Mouse (Mus musculus) forebrain, embryonic 12.5 days (tissue): ENCODE results near the gene Nxpe4. TPM values are rescaled to one million over a fixed set of nuclear protein-coding genes. Genes with fewer than 3 reads are reported as not detected.

Experiments
- ATAC-seq: fragments of 200-750 bp; cut with Nextera tagmentation; 2 replicates; pipeline ENCODE4 v1.8.0; 2017; ENCODE audit warnings: moderate TSS enrichment; ENCODE audit not compliant: low FRiP score
- H3K27ac ChIP-seq: fragments of 300-500 bp; sonication (generic); 2 replicates; pipeline ENCODE4 v1.5.1; 2016; ENCODE audit warnings: mild to moderate bottlenecking
- H3K27me3 ChIP-seq: fragments of 300-500 bp; sonication (generic); 2 replicates; pipeline ENCODE4 v1.6.1; 2016; ENCODE audit warnings: mild to moderate bottlenecking
- H3K36me3 ChIP-seq: fragments of 300-500 bp; sonication (generic); replicated peaks from 2 replicates; pipeline ENCODE4 v1.6.1; 2016; ENCODE audit warnings: mild to moderate bottlenecking
- H3K4me1 ChIP-seq: fragments of 300-500 bp; sonication (generic); 2 replicates; pipeline ENCODE4 v1.6.1; 2016
- H3K4me2 ChIP-seq: fragments of 300-500 bp; sonication (generic); 2 replicates; pipeline ENCODE4 v1.6.1; 2016; ENCODE audit warnings: mild to moderate bottlenecking, moderate library complexity
- H3K4me3 ChIP-seq: fragments of 300-500 bp; sonication (generic); replicated peaks from 2 replicates; pipeline ENCODE4 v1.5.1; 2016; ENCODE audit warnings: mild to moderate bottlenecking
- H3K9ac ChIP-seq: fragments of 300-500 bp; sonication (generic); 2 replicates; pipeline ENCODE4 v1.6.1; 2016; ENCODE audit warnings: mild to moderate bottlenecking
- H3K9me3 ChIP-seq: fragments of 300-500 bp; sonication (generic); 2 replicates; pipeline ENCODE4 v1.6.1; 2016
- WGBS: fragments of 180-500 bp; shearing (Covaris S2); methylation state at CpG from one replicate; pipeline ENCODE4 v1.1.7; 2016; 5-methylcytosine and 5-hydroxymethylcytosine counted together
- polyA plus RNA-seq: library from polyadenylated mRNA; unstranded; fragments of >200 nt; fragmentation: Nextera tagmentation; extraction: Ambion mirVana; gene quantifications from 2 replicates; pipeline ENCODE4 v1.2.1, GENCODE M21; 2016

The Nxpe4 gene
- polyA plus RNA-seq, 1 experiment from 2014 or later, result 7.5 TPM

DNA sequence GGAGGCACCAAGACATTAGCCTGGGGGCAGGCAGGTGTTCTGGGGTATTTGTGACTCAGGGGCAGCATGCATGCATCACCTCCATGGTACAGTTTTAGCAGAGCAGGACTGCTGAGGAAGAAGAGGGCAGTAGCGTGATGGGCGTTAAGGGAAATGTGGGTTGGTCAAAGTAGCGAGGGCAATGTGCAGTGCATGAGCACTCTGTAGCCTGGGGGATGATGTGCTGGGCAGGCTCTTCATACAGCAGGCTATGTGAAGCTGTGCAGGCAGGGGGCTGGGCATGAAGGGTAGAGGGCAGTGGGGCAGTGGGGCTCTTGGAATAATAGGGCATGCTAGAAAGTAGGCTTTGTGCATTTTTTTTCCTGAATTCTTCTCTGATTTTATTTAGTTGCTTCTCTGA is 82.4 kb downstream of the Nxpe4 start:
- no peak for ATAC-seq
- no peak overlapping the region for H3K4me3 ChIP-seq
- H3K27me3 ChIP-seq, result peaks cover 4% of the 10 kb centered on the region; the same call in 1 of the 2 replicates
- H3K4me2 ChIP-seq, result no peak overlapping the region
- no peak overlapping the region for H3K27ac ChIP-seq
- H3K9me3 ChIP-seq, result no peaks in the 10 kb centered on the region
- H3K9ac ChIP-seq, result no peak overlapping the region
- peaks cover 27% of the 10 kb centered on the region for H3K4me1 ChIP-seq
- 81% methylated on average over 3 of the region's 3 CpGs for WGBS
- H3K36me3 ChIP-seq, result no peaks in the 10 kb centered on the region

DNA sequence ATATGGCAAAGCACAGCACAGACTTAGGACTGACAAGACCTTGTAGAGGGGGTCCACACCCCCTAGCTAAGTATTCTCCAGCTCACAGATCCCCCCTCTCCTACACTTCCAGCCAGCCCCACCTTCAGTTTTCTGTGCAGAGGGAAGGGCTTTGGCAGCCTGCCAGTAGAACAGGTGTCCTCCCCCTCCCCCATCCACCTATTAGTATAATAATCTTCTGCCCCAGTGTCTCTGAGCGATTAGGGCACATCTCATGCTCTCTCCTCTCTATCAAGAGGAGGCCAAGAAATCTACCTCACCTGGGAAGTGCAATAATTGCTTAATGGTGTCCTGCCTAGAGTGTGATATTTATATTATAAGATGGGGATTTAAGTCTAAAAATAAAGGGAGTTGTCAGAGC is 83.7 kb downstream of the Nxpe4 start:
- H3K27ac ChIP-seq, result no peak overlapping the region
- WGBS, result 59% methylated on average over 1 of the region's 1 CpGs
- peaks cover 27% of the 10 kb centered on the region for H3K4me1 ChIP-seq
- H3K27me3 ChIP-seq, result peaks cover 4% of the 10 kb centered on the region; the same call in 1 of the 2 replicates
- H3K36me3 ChIP-seq, result no peaks in the 10 kb centered on the region
- no peak for ATAC-seq
- no peak overlapping the region for H3K4me3 ChIP-seq
- H3K9ac ChIP-seq, result no peak overlapping the region
- no peak overlapping the region for H3K4me2 ChIP-seq
- no peaks in the 10 kb centered on the region for H3K9me3 ChIP-seq

DNA sequence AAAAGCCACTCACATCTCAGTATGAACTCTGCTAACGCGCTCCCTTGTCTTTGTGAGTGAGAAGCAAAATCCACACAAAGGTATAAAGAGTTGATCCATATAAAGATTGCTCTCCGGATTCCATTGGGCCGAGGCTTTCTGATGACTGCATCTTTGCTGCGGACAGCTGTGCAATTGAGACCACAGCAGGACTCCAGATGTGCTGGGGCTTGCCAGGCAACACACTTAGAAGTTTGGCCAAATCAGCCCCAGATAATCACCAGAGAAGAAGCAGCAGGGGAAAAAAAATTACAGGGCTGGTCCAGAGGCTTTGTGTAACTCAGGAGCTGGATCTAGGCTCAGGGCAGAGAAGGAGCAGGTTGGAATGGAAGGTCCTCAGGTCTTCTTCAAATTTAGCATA is 85.5 kb downstream of the Nxpe4 start:
- Histone ChIP-seq H3K27me3 (peaks cover 9% of the 10 kb centered on the region; the same call in 1 of the 2 replicates), H3K36me3 (no peaks in the 10 kb centered on the region), H3K9me3 (no peaks in the 10 kb centered on the region), H3K4me2 (no peak overlapping the region), H3K9ac (no peak overlapping the region), H3K4me1 (peaks cover 31% of the 10 kb centered on the region), H3K27ac (no peak overlapping the region), H3K4me3 (no peak overlapping the region)
- 29% methylated on average over 5 of the region's 5 CpGs for WGBS
- no peak for ATAC-seq

DNA sequence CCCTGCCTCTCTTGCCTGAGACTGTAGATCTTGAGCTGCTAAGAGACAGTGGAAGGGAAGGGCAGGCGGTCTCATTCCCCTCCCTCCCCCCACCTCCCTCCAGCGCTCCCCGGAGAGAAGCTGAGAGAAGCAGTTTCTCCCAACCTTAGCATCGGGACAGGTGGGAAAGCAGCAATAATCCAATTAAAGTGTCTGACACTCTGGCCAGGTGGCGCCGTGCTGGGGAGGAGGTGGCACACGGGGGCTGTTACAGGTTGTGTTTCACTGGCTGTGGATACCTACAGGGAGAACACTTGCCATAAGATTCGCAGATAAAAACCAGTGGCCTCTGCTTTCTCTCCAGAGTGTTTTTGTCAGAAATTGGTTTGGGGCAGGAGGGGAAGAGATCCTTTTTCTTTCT is 90.4 kb downstream of the Nxpe4 start:
- Histone ChIP-seq H3K9ac (no peak overlapping the region), H3K27me3 (peaks cover 13% of the 10 kb centered on the region; the same call in 1 of the 2 replicates), H3K9me3 (no peaks in the 10 kb centered on the region), H3K27ac (no peak overlapping the region), H3K4me1 (peaks cover 15% of the 10 kb centered on the region), H3K4me3 (no peak overlapping the region), H3K36me3 (no peaks in the 10 kb centered on the region), H3K4me2 (no peak overlapping the region)
- no peak for ATAC-seq
- WGBS, result 4% methylated on average over 8 of the region's 8 CpGs

DNA sequence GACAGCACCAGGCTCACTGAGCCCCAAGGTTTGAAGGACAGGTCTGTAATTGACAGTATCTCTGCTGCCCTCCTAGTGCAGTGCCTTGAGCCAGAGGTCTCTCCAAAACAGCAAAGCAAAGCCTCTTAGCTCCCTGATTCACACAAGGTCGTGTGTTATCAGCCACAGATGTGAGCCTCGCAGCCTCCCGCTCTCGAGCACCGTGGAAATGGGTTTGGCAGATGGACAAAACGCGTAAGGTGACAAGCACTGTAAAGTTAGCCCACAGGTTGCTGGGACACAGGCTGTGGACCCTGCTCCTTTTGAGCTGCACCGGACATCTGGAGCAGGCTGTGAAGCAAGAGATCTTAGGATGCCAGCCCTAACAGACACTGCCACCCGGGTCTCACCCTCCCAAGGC is 95.2 kb downstream of the Nxpe4 start:
- Histone ChIP-seq H3K27me3 (peaks cover 26% of the 10 kb centered on the region; the same call in 1 of the 2 replicates), H3K9ac (no peak overlapping the region), H3K27ac (no peak overlapping the region), H3K9me3 (no peaks in the 10 kb centered on the region), H3K36me3 (no peaks in the 10 kb centered on the region), H3K4me1 (peaks cover 16% of the 10 kb centered on the region), H3K4me2 (no peak overlapping the region), H3K4me3 (no peak overlapping the region)
- ATAC-seq, result no peak
- WGBS, result 73% methylated on average over 9 of the region's 9 CpGs

DNA sequence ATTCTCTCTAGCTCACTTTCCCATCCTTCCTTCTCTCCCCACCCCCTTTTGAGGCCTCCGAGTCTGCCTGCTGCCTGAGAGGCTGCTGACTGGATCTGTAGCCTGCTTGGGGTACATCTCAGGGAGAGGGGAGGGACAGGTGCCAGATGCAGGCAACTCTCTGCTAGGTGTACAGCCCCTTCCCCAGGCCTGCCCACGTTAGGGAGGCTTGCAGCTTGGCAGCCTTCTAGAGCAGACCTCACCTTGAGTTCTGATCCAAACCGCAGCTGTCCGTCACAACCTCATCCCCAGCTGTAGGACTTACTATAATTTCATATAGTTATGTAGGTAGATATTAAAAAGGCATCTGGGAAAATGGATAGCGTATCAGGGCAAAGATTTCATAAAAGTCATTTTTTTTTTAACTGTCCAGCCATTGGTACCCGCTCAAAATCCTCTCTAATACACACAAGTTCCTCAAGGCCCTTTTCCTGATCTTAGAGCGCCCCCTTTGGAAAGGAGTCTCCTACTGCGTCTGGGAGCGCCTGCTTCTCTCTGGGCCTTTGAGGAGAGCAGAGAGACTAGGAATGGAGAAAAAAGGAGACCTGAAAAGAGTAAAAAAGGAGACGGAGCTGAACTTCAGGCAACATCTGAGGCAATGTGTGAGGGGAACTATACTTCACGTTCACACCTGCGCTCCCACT is 96.1 kb downstream of the Nxpe4 start:
- Histone ChIP-seq H3K4me3 (no peak overlapping the region), H3K4me2 (no peak overlapping the region), H3K36me3 (no peaks in the 10 kb centered on the region), H3K4me1 (peaks cover 10% of the 10 kb centered on the region; the same call in 1 of the 2 replicates), H3K9ac (no peak overlapping the region), H3K27ac (no peak overlapping the region), H3K27me3 (peaks cover 25% of the 10 kb centered on the region; the same call in 1 of the 2 replicates), H3K9me3 (no peaks in the 10 kb centered on the region)
- WGBS, result 36% methylated on average over 12 of the region's 12 CpGs
- peak; percentile 46; the same call in 1 of the 2 replicates for ATAC-seq

DNA sequence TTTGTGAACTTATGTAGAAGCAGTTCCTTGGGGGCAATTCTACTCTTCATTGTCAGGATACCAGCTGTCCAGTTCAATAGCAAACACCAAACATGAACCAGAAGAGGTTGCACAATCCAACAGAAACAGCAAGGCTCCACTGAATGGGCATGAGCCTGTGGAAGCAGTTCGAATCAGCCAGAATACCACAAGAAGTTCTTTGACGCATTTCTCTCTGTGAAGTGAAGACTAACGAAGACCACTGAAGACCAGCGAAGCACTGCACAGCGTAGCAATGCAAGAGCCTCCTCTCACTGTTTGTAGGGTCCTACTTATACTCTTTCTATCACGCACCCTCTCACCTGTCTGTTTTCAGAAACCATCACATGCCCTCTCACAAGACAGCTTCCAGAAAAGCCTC is 102.8 kb downstream of the Nxpe4 start:
- Histone ChIP-seq H3K4me1 (peaks cover 14% of the 10 kb centered on the region), H3K27ac (no peak overlapping the region), H3K36me3 (no peaks in the 10 kb centered on the region), H3K9me3 (no peaks in the 10 kb centered on the region), H3K4me2 (no peak overlapping the region), H3K4me3 (no peak overlapping the region), H3K9ac (no peak overlapping the region), H3K27me3 (0 out of 2 replicates have a peak, but pooled peaks cover 10% of the 10 kb centered on the region)
- 80% methylated on average over 6 of the region's 6 CpGs for WGBS
- ATAC-seq, result no peak

DNA sequence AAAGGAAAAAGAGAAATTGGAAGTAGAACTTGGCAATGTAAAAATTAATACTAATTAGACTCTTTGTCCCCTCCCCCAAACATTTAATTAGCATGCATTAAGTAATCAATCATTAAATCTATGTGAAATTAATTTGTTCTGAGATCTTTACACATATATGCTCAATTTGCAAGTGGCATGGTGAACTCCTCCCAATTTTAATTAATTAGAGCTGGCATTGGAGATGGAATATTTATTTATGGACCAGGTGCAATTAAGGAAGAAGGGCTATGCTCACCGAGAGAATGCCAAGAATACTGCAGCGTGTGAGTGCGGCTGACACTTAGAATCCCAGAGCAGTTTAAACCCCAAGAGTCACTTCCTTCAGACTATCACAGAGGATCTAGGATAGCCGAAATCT is 103.7 kb downstream of the Nxpe4 start:
- no peak for ATAC-seq
- Histone ChIP-seq H3K27me3 (0 out of 2 replicates have a peak, but pooled peaks cover 10% of the 10 kb centered on the region), H3K9me3 (no peaks in the 10 kb centered on the region), H3K9ac (no peak overlapping the region), H3K36me3 (no peaks in the 10 kb centered on the region), H3K4me1 (peaks cover 14% of the 10 kb centered on the region), H3K4me2 (no peak overlapping the region), H3K4me3 (no peak overlapping the region), H3K27ac (no peak overlapping the region)
- WGBS, result 73% methylated on average over 4 of the region's 4 CpGs

DNA sequence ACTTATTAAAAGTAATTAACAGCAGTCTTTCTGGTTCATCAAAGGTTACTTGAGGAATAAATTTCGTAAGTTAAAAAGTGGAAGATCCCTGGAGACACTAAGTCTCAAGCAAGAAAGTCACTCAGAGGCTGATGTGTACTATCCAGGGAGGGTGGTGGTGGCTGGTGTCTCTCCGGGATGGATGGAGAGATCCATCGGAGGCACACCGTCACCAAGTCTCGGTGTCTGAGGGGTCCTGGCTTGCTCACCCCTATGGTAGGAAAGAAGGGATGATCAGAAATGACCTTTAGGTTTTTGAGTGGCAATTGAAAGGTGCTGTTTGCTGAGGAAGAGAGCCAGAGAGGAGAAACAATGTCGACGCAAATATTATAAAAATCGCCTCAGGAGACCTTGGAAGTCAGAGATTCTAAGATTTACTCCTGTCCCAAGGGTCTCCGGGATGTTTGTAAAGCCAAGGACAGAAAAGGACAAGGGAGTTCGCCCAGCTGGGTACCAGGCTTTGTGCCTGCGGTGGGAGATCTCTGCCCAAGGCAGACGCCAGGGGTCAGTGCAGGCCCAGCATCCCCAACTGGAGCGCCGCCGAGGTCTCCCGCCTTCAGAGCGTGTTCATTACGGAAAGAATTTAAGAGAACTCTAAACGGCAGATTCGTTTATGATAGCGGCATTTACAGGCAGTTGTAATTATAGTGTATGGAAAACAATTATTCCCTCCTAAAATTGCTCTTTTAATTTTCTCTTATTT is 104.6 kb downstream of the Nxpe4 start:
- 13% methylated on average over 21 of the region's 21 CpGs for WGBS
- peak; percentile 87 for ATAC-seq
- peak overlapping the region; percentile 44 for H3K4me3 ChIP-seq
- H3K9me3 ChIP-seq, result no peaks in the 10 kb centered on the region
- H3K4me2 ChIP-seq, result peak overlapping the region; percentile 90
- H3K36me3 ChIP-seq, result no peaks in the 10 kb centered on the region
- 0 out of 2 replicates have a peak, but pooled peaks cover 10% of the 10 kb centered on the region for H3K27me3 ChIP-seq
- no peak overlapping the region for H3K27ac ChIP-seq
- H3K4me1 ChIP-seq, result peaks cover 14% of the 10 kb centered on the region
- H3K9ac ChIP-seq, result peak overlapping the region; percentile 47; the same call in 1 of the 2 replicates

DNA sequence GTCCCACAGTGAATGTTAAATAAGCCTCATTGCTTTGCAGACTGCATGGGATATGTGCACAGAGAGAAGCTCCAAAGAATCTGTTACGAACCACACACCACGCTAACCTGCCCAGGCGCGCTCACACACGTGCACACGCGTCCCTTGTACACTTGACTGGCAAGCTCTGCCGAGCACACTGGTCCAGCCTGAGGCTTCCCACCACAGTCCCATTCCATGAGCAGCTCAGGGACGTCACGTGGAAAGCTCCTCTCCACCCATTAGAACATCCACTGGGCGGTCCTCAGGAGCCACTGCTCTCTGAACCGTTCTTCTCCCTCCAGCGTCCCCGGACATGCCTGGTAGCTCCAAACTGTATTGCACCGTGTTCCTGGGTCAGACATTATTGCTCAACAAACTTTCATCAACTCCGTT is 105.2 kb downstream of the Nxpe4 start:
- 0 out of 2 replicates have a peak, but pooled peaks cover 11% of the 10 kb centered on the region for H3K27me3 ChIP-seq
- 1% methylated on average over 16 of the region's 16 CpGs for WGBS
- no peaks in the 10 kb centered on the region for H3K36me3 ChIP-seq
- peaks cover 14% of the 10 kb centered on the region for H3K4me1 ChIP-seq
- H3K27ac ChIP-seq, result no peak overlapping the region
- peak overlapping the region; percentile 47; the same call in 1 of the 2 replicates for H3K9ac ChIP-seq
- H3K4me3 ChIP-seq, result peak overlapping the region; percentile 44
- peak; percentile 85 for ATAC-seq
- peak overlapping the region; percentile 90 for H3K4me2 ChIP-seq
- H3K9me3 ChIP-seq, result no peaks in the 10 kb centered on the region

DNA sequence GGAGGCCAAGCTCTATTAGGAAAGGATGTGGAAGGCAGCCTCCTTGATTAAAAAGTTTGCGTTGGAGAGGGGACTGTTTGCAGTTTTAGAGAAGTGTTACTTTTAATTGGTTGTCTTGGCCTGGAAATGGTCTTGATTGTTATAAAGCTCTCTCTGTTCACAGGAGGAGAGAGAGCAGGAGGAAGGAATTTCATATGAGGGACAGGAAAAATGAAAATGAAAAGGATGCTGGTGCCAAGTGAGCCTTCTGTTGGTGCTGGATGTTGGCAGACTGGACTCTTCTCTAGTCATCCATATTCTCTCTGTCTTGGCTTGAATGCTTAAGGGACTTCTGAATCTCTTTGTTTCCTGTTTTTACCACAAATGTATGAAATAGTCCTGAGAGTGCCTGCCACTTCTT is 106.1 kb downstream of the Nxpe4 start:
- Histone ChIP-seq H3K4me3 (no peak overlapping the region), H3K36me3 (no peaks in the 10 kb centered on the region), H3K9ac (no peak overlapping the region), H3K9me3 (no peaks in the 10 kb centered on the region), H3K27me3 (0 out of 2 replicates have a peak, but pooled peaks cover 13% of the 10 kb centered on the region), H3K27ac (no peak overlapping the region), H3K4me2 (no peak overlapping the region), H3K4me1 (peaks cover 14% of the 10 kb centered on the region)
- no peak for ATAC-seq
- 93% methylated on average over 1 of the region's 1 CpGs for WGBS

DNA sequence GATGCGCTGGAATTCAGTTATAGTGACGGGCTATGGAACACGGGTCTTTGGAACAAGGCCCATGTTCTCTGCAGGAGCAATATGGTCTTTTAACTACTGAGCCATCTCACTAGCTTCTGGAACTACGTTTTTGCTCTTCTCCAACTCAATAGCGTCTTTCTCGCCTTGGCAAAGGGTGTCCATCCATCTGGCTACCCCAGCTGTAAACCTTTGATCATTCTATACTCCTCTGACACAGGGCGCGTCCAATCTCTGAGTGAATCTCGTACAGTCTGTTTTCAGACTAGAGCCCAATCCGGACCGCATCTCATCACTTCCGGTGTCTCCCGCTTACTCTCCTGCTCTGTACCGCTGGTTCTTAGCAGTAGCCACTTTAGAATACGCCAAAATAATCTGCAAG is 115.0 kb downstream of the Nxpe4 start:
- no peak overlapping the region for H3K4me3 ChIP-seq
- H3K36me3 ChIP-seq, result no peaks in the 10 kb centered on the region
- ATAC-seq, result no peak
- H3K4me2 ChIP-seq, result no peak overlapping the region
- H3K9ac ChIP-seq, result no peak overlapping the region
- no peaks in the 10 kb centered on the region for H3K9me3 ChIP-seq
- no peaks in the 10 kb centered on the region for H3K4me1 ChIP-seq
- WGBS, result 92% methylated on average over 15 of the region's 15 CpGs
- H3K27me3 ChIP-seq, result peaks cover 3% of the 10 kb centered on the region; the same call in 1 of the 2 replicates
- H3K27ac ChIP-seq, result no peak overlapping the region
